Mouse (Mus musculus) cerebellum, adult 2 months (tissue): ENCODE results near the gene Hmga2. TPM values are rescaled to one million over a fixed set of nuclear protein-coding genes. Genes with fewer than 3 reads are reported as not detected.

Experiments used
- DNase-seq, 2 experiments: peaks; one replicate each; pipeline ENCODE4 v3.0.0; 2021
- H3K27ac ChIP-seq: fragments of 200-500 bp; 2 replicates; pipeline ENCODE4 v1.5.1; 2012; ENCODE audit warnings: low read length, control low read depth, inconsistent platforms; ENCODE audit not compliant: insufficient read depth
- H3K27me3 ChIP-seq: fragments of 200-500 bp; 2 replicates; pipeline ENCODE4 v1.6.1; 2012; ENCODE audit warnings: inconsistent platforms, mild to moderate bottlenecking, low read length, moderate library complexity; ENCODE audit not compliant: control insufficient read depth, insufficient read depth
- H3K4me1 ChIP-seq: fragments of 200-500 bp; 2 replicates; pipeline ENCODE4 v1.6.1; 2011; ENCODE audit warnings: low read length; ENCODE audit not compliant: control insufficient read depth, insufficient read depth
- H3K4me3 ChIP-seq: fragments of 200-500 bp; replicated peaks from 2 replicates; pipeline ENCODE3; 2011; ENCODE audit warnings: mild to moderate bottlenecking, low read depth, low read length, control low read depth; ENCODE audit not compliant: insufficient read depth
- CTCF ChIP-seq: fragments of 200-500 bp; IDR thresholded peaks from 2 replicates; pipeline ENCODE4 v1.5.1; 2011; ENCODE audit warnings: low read depth, mild to moderate bottlenecking, control low read depth, low read length, moderate library complexity, borderline replicate concordance; ENCODE audit not compliant: insufficient read depth
- POLR2A ChIP-seq: fragments of 200-500 bp; IDR thresholded peaks from 2 replicates; pipeline ENCODE4 v1.6.1; 2011; ENCODE audit warnings: low read length, control low read depth, borderline replicate concordance; ENCODE audit not compliant: insufficient read depth
- WGBS: fragments of 180-500 bp; shearing (Covaris S2); methylation state at CpG from one replicate; pipeline ENCODE4 v1.1.7; 2018; 5-methylcytosine and 5-hydroxymethylcytosine counted together
- polyA plus RNA-seq: library from polyadenylated mRNA; depleted of rRNA; stranded (reverse); fragments of >200 nt; gene quantifications from 2 replicates; pipeline ENCODE4 v1.2.3, GENCODE M21; 2012

Hmga2 gene
- polyA plus RNA-seq, 1 experiment: 0.05 TPM

GRCm38 (mm10) chr10:120472606-120473005 is 3.7 kb downstream of the Hmga2 start:
- Histone ChIP-seq H3K27me3 (peaks cover 6% of the 10 kb centered on the region; the same call in 1 of the 2 replicates), H3K4me3 (no peak overlapping the region), H3K27ac (no peak overlapping the region), H3K4me1 (no peaks in the 10 kb centered on the region)
- no peak for DNase-seq
- TF ChIP-seq POLR2A (no peak), CTCF (no peak)
- WGBS: 55% methylated on average over 2 of the region's 2 CpGs

GRCm38 (mm10) chr10:120465121-120465520 is 11.1 kb downstream of the Hmga2 start:
- Histone ChIP-seq H3K4me1 (no peaks in the 10 kb centered on the region), H3K4me3 (no peak overlapping the region), H3K27ac (no peak overlapping the region), H3K27me3 (no peaks in the 10 kb centered on the region; the same call in 1 of the 2 replicates)
- 75% methylated on average over 5 of the region's 5 CpGs for WGBS
- TF ChIP-seq POLR2A (no peak), CTCF (no peak)
- DNase-seq: no peak

- 22% methylated on average over 5 of the region's 5 CpGs for WGBS
- no peaks in the 10 kb centered on the region; the same call in 1 of the 2 replicates for H3K27me3 ChIP-seq
- H3K4me3 ChIP-seq: no peak overlapping the region
- no peak for DNase-seq
- TF ChIP-seq POLR2A (no peak), CTCF (no peak)
- H3K27ac ChIP-seq: no peak overlapping the region
- H3K4me1 ChIP-seq: no peaks in the 10 kb centered on the region
Measured at GRCm38 (mm10) chr10:120461769-120462168, 14.5 kb downstream of the Hmga2 start.

- Histone ChIP-seq H3K4me3 (no peak overlapping the region), H3K27ac (no peak overlapping the region), H3K4me1 (no peaks in the 10 kb centered on the region), H3K27me3 (no peaks in the 10 kb centered on the region; the same call in 1 of the 2 replicates)
- no peak for TF ChIP-seq POLR2A
- no peak for TF ChIP-seq CTCF
- no peak for DNase-seq
- WGBS: 51% methylated on average over 5 of the region's 5 CpGs
Measured at GRCm38 (mm10) chr10:120461301-120461700, 15.0 kb downstream of the Hmga2 start.

- TF ChIP-seq CTCF: no peak
- TF ChIP-seq POLR2A: no peak
- Histone ChIP-seq H3K27ac (no peak overlapping the region), H3K4me3 (no peak overlapping the region), H3K27me3 (no peaks in the 10 kb centered on the region; the same call in 1 of the 2 replicates), H3K4me1 (no peaks in the 10 kb centered on the region)
- 91% methylated on average over 8 of the region's 8 CpGs for WGBS
- DNase-seq: no peak
Measured at GRCm38 (mm10) chr10:120458866-120459265, 17.4 kb downstream of the Hmga2 start.

- no peaks in the 10 kb centered on the region for H3K4me1 ChIP-seq
- no peak for DNase-seq
- no peak overlapping the region for H3K4me3 ChIP-seq
- TF ChIP-seq POLR2A: no peak
- TF ChIP-seq CTCF: no peak
- no peak overlapping the region for H3K27ac ChIP-seq
- H3K27me3 ChIP-seq: peaks cover 1% of the 10 kb centered on the region; the same call in 1 of the 2 replicates
- WGBS: 11% methylated on average over 19 of the region's 19 CpGs
Measured at GRCm38 (mm10) chr10:120449661-120450284, 26.5 kb downstream of the Hmga2 start.

- no peak overlapping the region for H3K4me3 ChIP-seq
- WGBS: 85% methylated on average over 6 of the region's 6 CpGs
- DNase-seq: no peak
- no peak overlapping the region for H3K27ac ChIP-seq
- peaks cover 1% of the 10 kb centered on the region; the same call in 1 of the 2 replicates for H3K27me3 ChIP-seq
- no peak for TF ChIP-seq CTCF
- no peak for TF ChIP-seq POLR2A
- H3K4me1 ChIP-seq: no peaks in the 10 kb centered on the region
Measured at GRCm38 (mm10) chr10:120446799-120447198, 29.5 kb downstream of the Hmga2 start.

- DNase-seq: no peak
- no peak for TF ChIP-seq POLR2A
- no peaks in the 10 kb centered on the region for H3K4me1 ChIP-seq
- no peak overlapping the region for H3K4me3 ChIP-seq
- peaks cover 1% of the 10 kb centered on the region; the same call in 1 of the 2 replicates for H3K27me3 ChIP-seq
- 87% methylated on average over 9 of the region's 9 CpGs for WGBS
- H3K27ac ChIP-seq: no peak overlapping the region
Measured at GRCm38 (mm10) chr10:120446206-120446605, 30.1 kb downstream of the Hmga2 start.
